Mouse (Mus musculus) frontal cortex, adult 2 months (tissue): ENCODE measurements at regions not wholly inside any gene's neighbourhood (a gene's known extent, or its start where the extent isn't known, plus 50 kb on each side); places are given as distances from the start of the nearest gene placed in this dataset.

Experiments used
- DNase-seq, 2 experiments: peaks; one replicate each; pipeline ENCODE4 v3.0.0; 2022; ENCODE audit warnings: low spot score in 1 of 2; ENCODE audit errors: extremely low spot score in 1 of 2

- no peak for DNase-seq
Measured at GRCm38 (mm10) chr12:52368034-52368433, 135.7 kb upstream of the Arhgap5 start.

GRCm38 (mm10) chr12:52368466-52368865 is 135.3 kb upstream of the Arhgap5 start:
- no peak for DNase-seq

- DNase-seq, result peak in 1 of 2 experiments; percentile 56
Measured at GRCm38 (mm10) chr12:52370153-52370710, 133.5 kb upstream of the Arhgap5 start.

GRCm38 (mm10) chr12:52375116-52375515 is 128.7 kb upstream of the Arhgap5 start:
- DNase-seq, result no peak

- DNase-seq, result no peak
Measured at GRCm38 (mm10) chr12:52376692-52377462, 126.9 kb upstream of the Arhgap5 start.

GRCm38 (mm10) chr12:52377463-52377848 is 126.3 kb upstream of the Arhgap5 start:
- DNase-seq, result no peak

- DNase-seq, result no peak
Measured at GRCm38 (mm10) chr12:52379245-52379644, 124.5 kb upstream of the Arhgap5 start.

GRCm38 (mm10) chr12:52379960-52380359 is 123.8 kb upstream of the Arhgap5 start:
- DNase-seq, result no peak

- no peak for DNase-seq
Measured at GRCm38 (mm10) chr12:52381161-52381967, 122.4 kb upstream of the Arhgap5 start.

GRCm38 (mm10) chr12:52381968-52382325 is 121.8 kb upstream of the Arhgap5 start:
- no peak for DNase-seq

GRCm38 (mm10) chr12:52382832-52383580 is 120.8 kb upstream of the Arhgap5 start:
- no peak for DNase-seq

- DNase-seq, result peak in 1 of 2 experiments; percentile 26
Measured at GRCm38 (mm10) chr12:52389552-52389951, 114.2 kb upstream of the Arhgap5 start.

- DNase-seq, result peak in 1 of 2 experiments; percentile 42
Measured at GRCm38 (mm10) chr12:52390242-52390641, 113.5 kb upstream of the Arhgap5 start.

- no peak for DNase-seq
Measured at GRCm38 (mm10) chr12:52392636-52393035, 111.1 kb upstream of the Arhgap5 start.

GRCm38 (mm10) chr12:52393981-52394718 is 109.6 kb upstream of the Arhgap5 start:
- DNase-seq, result no peak

- DNase-seq, result no peak
Measured at GRCm38 (mm10) chr12:52394719-52395062, 109.1 kb upstream of the Arhgap5 start.

- DNase-seq, result no peak
Measured at GRCm38 (mm10) chr12:52395111-52395510, 108.7 kb upstream of the Arhgap5 start.

- DNase-seq, result peak; percentile 35 to 58
Measured at GRCm38 (mm10) chr12:52396178-52396841, 107.5 kb upstream of the Arhgap5 start.

- DNase-seq, result no peak
Measured at GRCm38 (mm10) chr12:52397718-52398510, 105.9 kb upstream of the Arhgap5 start.
